Mouse (Mus musculus): ENCODE measurements around the gene F8a.
"Not testable (repeated sequence)": the region's sequence is repeated elsewhere in the genome, so short reads cannot be mapped to it uniquely, and the experiment has no call there.

DNA sequence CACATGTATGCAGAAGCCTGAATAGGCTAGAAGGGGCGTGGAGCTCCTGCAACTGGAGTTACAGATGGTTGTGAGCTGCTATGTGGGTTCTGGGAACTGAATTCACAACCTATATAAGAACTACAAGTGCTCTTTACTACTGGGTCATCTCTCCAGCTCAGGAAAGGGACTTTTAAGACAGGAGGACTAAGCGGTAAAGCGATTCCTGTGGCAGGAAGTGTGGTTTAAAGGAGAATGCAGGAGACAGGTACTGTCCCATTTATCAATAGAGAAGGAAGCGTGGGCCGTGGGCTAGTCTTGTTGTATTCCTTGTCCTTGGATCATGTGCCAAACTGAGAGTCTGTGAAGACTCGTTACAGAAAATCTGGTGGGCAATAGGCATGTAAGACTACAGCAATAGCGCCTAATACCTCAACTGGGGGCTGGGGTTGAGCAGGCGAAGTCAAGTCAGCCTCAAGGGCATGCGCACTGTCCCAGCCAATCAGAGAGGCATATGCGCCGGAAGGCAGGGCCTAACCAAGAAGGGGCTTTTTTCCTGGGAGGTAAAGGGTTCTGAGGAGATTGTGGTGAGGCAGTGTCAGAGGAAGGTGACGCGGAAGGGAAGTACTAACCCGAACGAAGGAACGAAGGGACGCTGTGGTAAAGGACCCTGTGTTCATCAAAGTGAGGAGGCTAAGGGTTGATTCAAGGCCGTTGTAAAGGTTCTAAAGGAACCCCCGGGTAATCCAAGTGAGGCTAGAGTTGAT lies 14.1 kb upstream of the F8a start, which contains the start of gene Xlr4b:
- not testable (repeated sequence) for TF ChIP-seq POLR2A (IDR thresholded peaks at IDR 0.05; ENCODE audit: low read depth, low read length); CTCF (IDR thresholded peaks at IDR 0.05; ENCODE audit: extremely low read depth, insufficient read depth, insufficient read length, insufficient replicate concordance)

Data from spleen, adult 2 months (tissue).